Comparison of ENCODE assay signal across 8 mouse cellular contexts in genomic region chr6:30048501-30049353, GRCm38 (mm10). TPM values are rescaled to one million over a fixed set of nuclear protein-coding genes. Genes with fewer than 3 reads are reported as not detected.
DNase-seq lines count a peak whose midpoint lies in the region; ATAC-seq and TF ChIP-seq lines count a peak whose summit lies in the region.

No protein-coding gene starts in this region.

- no peaks in the 10 kb centered on the region for H3K27me3 ChIP-seq in erythroblast, embryonic 14.5 days (ENCODE audit: control insufficient read depth)
- no peaks in the 10 kb centered on the region for H3K27me3 ChIP-seq in heart, embryonic 13.5 days (replicated peaks)
- no peaks in the 10 kb centered on the region for H3K27me3 ChIP-seq in kidney, postnatal 0 days (ENCODE audit: insufficient read depth, low read length)
- H3K27me3 ChIP-seq in liver, embryonic 15.5 days = no peaks in the 10 kb centered on the region
- no peaks in the 10 kb centered on the region for H3K27me3 ChIP-seq in neural tube, embryonic 12.5 days (replicated peaks)
- H3K27me3 ChIP-seq in stomach, postnatal 0 days (ENCODE audit: control insufficient read depth, insufficient read depth, low read length) = no peaks in the 10 kb centered on the region

- peaks cover 51% of the 10 kb centered on the region for H3K4me1 ChIP-seq in erythroblast, embryonic 14.5 days (ENCODE audit: control insufficient read depth)
- peaks cover 36% of the 10 kb centered on the region for H3K4me1 ChIP-seq in heart, embryonic 13.5 days
- H3K4me1 ChIP-seq in kidney, postnatal 0 days (replicated peaks; ENCODE audit: insufficient read depth, low read length) = peaks cover 10% of the 10 kb centered on the region
- peaks cover 47% of the 10 kb centered on the region for H3K4me1 ChIP-seq in liver, embryonic 15.5 days (replicated peaks)
- peaks cover 9% of the 10 kb centered on the region for H3K4me1 ChIP-seq in neural tube, embryonic 12.5 days
- no peaks in the 10 kb centered on the region for H3K4me1 ChIP-seq in stomach, postnatal 0 days (replicated peaks; ENCODE audit: control insufficient read depth, insufficient read depth)

- under 1% methylated on average over 54 of the region's 54 CpGs for WGBS in heart, embryonic 13.5 days
- WGBS in kidney, postnatal 0 days = under 1% methylated on average over 48 of the region's 54 CpGs
- WGBS in liver, embryonic 15.5 days (ENCODE audit: insufficient replicate concordance) = under 1% methylated on average over 53 of the region's 54 CpGs
- WGBS in neural tube, embryonic 12.5 days = under 1% methylated on average over 44 of the region's 54 CpGs
- WGBS in stomach, postnatal 0 days = under 1% methylated on average over 40 of the region's 54 CpGs

- TF ChIP-seq CTCF in kidney, postnatal 0 days (IDR thresholded peaks at IDR 0.05; ENCODE audit: low read depth) = peak; percentile 37; the same call in 1 of the 2 replicates
- TF ChIP-seq CTCF in stomach, postnatal 0 days (IDR thresholded peaks at IDR 0.05; ENCODE audit: low read depth) = peak; percentile 51

- peak overlapping the region; percentile 100 for H3K27ac ChIP-seq in heart, embryonic 13.5 days (replicated peaks)
- peak overlapping the region; percentile 100 for H3K27ac ChIP-seq in kidney, postnatal 0 days
- H3K27ac ChIP-seq in liver, embryonic 15.5 days (replicated peaks) = peak overlapping the region; percentile 97
- peak overlapping the region; percentile 100 for H3K27ac ChIP-seq in neural tube, embryonic 12.5 days
- peak overlapping the region; percentile 100 for H3K27ac ChIP-seq in stomach, postnatal 0 days (replicated peaks)

- peak overlapping the region; percentile 82 for H3K4me2 ChIP-seq in heart, embryonic 13.5 days
- peak overlapping the region; percentile 72 for H3K4me2 ChIP-seq in kidney, postnatal 0 days (ENCODE audit: low read length)
- peak overlapping the region; percentile 82 for H3K4me2 ChIP-seq in liver, embryonic 15.5 days
- H3K4me2 ChIP-seq in neural tube, embryonic 12.5 days (replicated peaks) = peak overlapping the region; percentile 68
- peak overlapping the region; percentile 87 for H3K4me2 ChIP-seq in stomach, postnatal 0 days (replicated peaks; ENCODE audit: low read depth)

- ATAC-seq in heart, embryonic 13.5 days (ENCODE audit: extremely low read depth, insufficient number of reproducible peaks, low FRiP score, low TSS enrichment) = peak; percentile 44
- ATAC-seq in kidney, postnatal 0 days (replicated peaks; ENCODE audit: low FRiP score, low read depth) = peak; percentile 60
- ATAC-seq in liver, embryonic 15.5 days (ENCODE audit: insufficient read depth) = peak; percentile 72
- peak; percentile 52; the same call in 1 of the 2 replicates for ATAC-seq in neural tube, embryonic 12.5 days (ENCODE audit: low FRiP score, low read depth)
- peak; percentile 54 for ATAC-seq in stomach, postnatal 0 days (ENCODE audit: low FRiP score, low TSS enrichment)

- H3K9ac ChIP-seq in heart, embryonic 13.5 days = peak overlapping the region; percentile 97
- peak overlapping the region; percentile 97 for H3K9ac ChIP-seq in kidney, postnatal 0 days (ENCODE audit: low read depth, low read length)
- H3K9ac ChIP-seq in liver, embryonic 15.5 days = peak overlapping the region; percentile 97
- peak overlapping the region; percentile 100 for H3K9ac ChIP-seq in neural tube, embryonic 12.5 days
- H3K9ac ChIP-seq in stomach, postnatal 0 days (ENCODE audit: low read length) = peak overlapping the region; percentile 99

- H3K36me3 ChIP-seq in erythroblast, embryonic 14.5 days (ENCODE audit: control insufficient read depth) = peaks cover 23% of the 10 kb centered on the region
- H3K36me3 ChIP-seq in heart, embryonic 13.5 days = peaks cover 10% of the 10 kb centered on the region
- H3K36me3 ChIP-seq in kidney, postnatal 0 days (ENCODE audit: insufficient read depth, low read length) = no peaks in the 10 kb centered on the region
- no peaks in the 10 kb centered on the region; the same call in 1 of the 2 replicates for H3K36me3 ChIP-seq in liver, embryonic 15.5 days (replicated peaks)
- H3K36me3 ChIP-seq in neural tube, embryonic 12.5 days = no peaks in the 10 kb centered on the region
- H3K36me3 ChIP-seq in stomach, postnatal 0 days (ENCODE audit: control insufficient read depth, insufficient read depth, low read length) = no peaks in the 10 kb centered on the region

- no peaks in the 10 kb centered on the region for H3K9me3 ChIP-seq in erythroblast, embryonic 14.5 days (ENCODE audit: control insufficient read depth, low read length)
- 0 out of 2 replicates have a peak, but pooled peaks cover 4% of the 10 kb centered on the region for H3K9me3 ChIP-seq in heart, embryonic 13.5 days
- H3K9me3 ChIP-seq in kidney, postnatal 0 days (replicated peaks; ENCODE audit: low read length) = no peaks in the 10 kb centered on the region
- no peaks in the 10 kb centered on the region for H3K9me3 ChIP-seq in liver, embryonic 15.5 days (replicated peaks)
- no peaks in the 10 kb centered on the region for H3K9me3 ChIP-seq in neural tube, embryonic 12.5 days
- no peaks in the 10 kb centered on the region for H3K9me3 ChIP-seq in stomach, postnatal 0 days (ENCODE audit: control insufficient read depth, low read length)

- H3K4me3 ChIP-seq in erythroblast, embryonic 14.5 days (replicated peaks) = peak overlapping the region; percentile 88
- H3K4me3 ChIP-seq in heart, embryonic 13.5 days = peak overlapping the region; percentile 86
- H3K4me3 ChIP-seq in kidney, postnatal 0 days (replicated peaks; ENCODE audit: low read depth, low read length) = peak overlapping the region; percentile 94
- peak overlapping the region; percentile 89 for H3K4me3 ChIP-seq in liver, embryonic 15.5 days (replicated peaks)
- H3K4me3 ChIP-seq in neural tube, embryonic 12.5 days = peak overlapping the region; percentile 99
- peak overlapping the region; percentile 96 for H3K4me3 ChIP-seq in stomach, postnatal 0 days (ENCODE audit: low read depth, low read length)

- TF ChIP-seq EP300 in stomach, postnatal 0 days (optimal IDR thresholded peaks at IDR 0.05) = no peak

- peak; percentile 64 for DNase-seq in CD4-positive, CD25-positive, alpha-beta regulatory T cell, adult 2 months (ENCODE audit: low read depth, low spot score)
- DNase-seq in brain, embryonic 18.5 days (ENCODE audit: low read depth, low spot score) = peak; percentile 12
- peak; percentile 57 for DNase-seq in kidney, postnatal 0 days (ENCODE audit: low spot score)
- DNase-seq in stomach, postnatal 0 days (ENCODE audit: low spot score) = peak; percentile 71

RNA-seq across cellular contexts. Expression of gene Nrf1, which starts 0.9 kb away (rescaled TPM):
- 2.8 and 2.9 TPM in 2 replicates for polyA plus RNA-seq in erythroblast, embryonic 14.5 days (2012)
- polyA plus RNA-seq in heart, embryonic 13.5 days (2015; fragmentation: Nextera tagmentation; extraction: Ambion mirVana) = 32.9 and 34.9 TPM in 2 replicates
- polyA plus RNA-seq in kidney, postnatal 0 days (2015; fragmentation: Nextera tagmentation; extraction: Ambion mirVana) = 31.8 and 32.0 TPM in 2 replicates
- 39.0 and 39.3 TPM in 2 replicates for polyA plus RNA-seq in liver, embryonic 15.5 days (2015; fragmentation: Nextera tagmentation; extraction: Ambion mirVana)
- 60.2 and 61.8 TPM in 2 replicates for polyA plus RNA-seq in neural tube, embryonic 12.5 days (2016; fragmentation: Nextera tagmentation; extraction: Ambion mirVana)
- 15.1 and 16.7 TPM in 2 replicates for polyA plus RNA-seq in stomach, postnatal 0 days (2015; fragmentation: Nextera tagmentation; extraction: Ambion mirVana)

Comparison
In these comparisons a context has a peak if more than half of its experiments do, and no peak if none do; other contexts are left out.
1. Peak in every context shown above with its lines: DNase-seq, ATAC-seq, H3K4me3 ChIP-seq and H3K27ac ChIP-seq.
2. DNase-seq: peak in every context shown above with its lines; median percentile 71 in stomach, postnatal 0 days; 64 in CD4-positive, CD25-positive, alpha-beta regulatory T cell, adult 2 months; 57 in kidney, postnatal 0 days; 12 in brain, embryonic 18.5 days.